Mouse (Mus musculus): ENCODE data around the gene Rhbdf2. TPM values are rescaled to one million over a fixed set of nuclear protein-coding genes. Genes with fewer than 3 reads are reported as not detected.

The Rhbdf2 gene
- polyA plus RNA-seq, 1 experiment from 2014 or later, result 3.9 TPM

Other genes starting within 250 kb of the Rhbdf2 start
- gene Rnf157, start 214.0 kb downstream of the Rhbdf2 start, polyA plus RNA-seq (2014; fragmentation: Nextera tagmentation; extraction: Ambion mirVana), result 20.8 and 23.2 TPM in 2 replicates
- 82.3 and 85.4 TPM in 2 replicates for gene Ubald2, start 192.9 kb downstream of the Rhbdf2 start, polyA plus RNA-seq (2014; fragmentation: Nextera tagmentation; extraction: Ambion mirVana)
- gene Qrich2, start 160.8 kb downstream of the Rhbdf2 start, polyA plus RNA-seq (2014; fragmentation: Nextera tagmentation; extraction: Ambion mirVana), result 0.20 and 0.37 TPM in 2 replicates
- gene Prpsap1, start 132.8 kb downstream of the Rhbdf2 start, polyA plus RNA-seq (2014; fragmentation: Nextera tagmentation; extraction: Ambion mirVana), result 183 and 193 TPM in 2 replicates
- 1.3 and 1.9 TPM in 2 replicates for gene Sphk1, start 96.1 kb downstream of the Rhbdf2 start, polyA plus RNA-seq (2014; fragmentation: Nextera tagmentation; extraction: Ambion mirVana)
- gene Ube2o, start 45.6 kb downstream of the Rhbdf2 start, polyA plus RNA-seq (2014; fragmentation: Nextera tagmentation; extraction: Ambion mirVana), result 19.4 and 24.1 TPM in 2 replicates
- 0.28 TPM in 1 of 2 replicates, not detected in the other for gene Aanat, start 40.6 kb downstream of the Rhbdf2 start, polyA plus RNA-seq (2014; fragmentation: Nextera tagmentation; extraction: Ambion mirVana)
- 0.95 and 0.97 TPM in 2 replicates for gene Prcd, start 26.5 kb upstream of the Rhbdf2 start, polyA plus RNA-seq (2014; fragmentation: Nextera tagmentation; extraction: Ambion mirVana)
- 2.3 and 2.8 TPM in 2 replicates for gene Cygb, start 27.3 kb upstream of the Rhbdf2 start, polyA plus RNA-seq (2014; fragmentation: Nextera tagmentation; extraction: Ambion mirVana)
- gene St6galnac1, start 148.5 kb upstream of the Rhbdf2 start, polyA plus RNA-seq (2014; fragmentation: Nextera tagmentation; extraction: Ambion mirVana), result not detected in 2 replicates
- gene Mxra7, start 201.0 kb upstream of the Rhbdf2 start, polyA plus RNA-seq (2014; fragmentation: Nextera tagmentation; extraction: Ambion mirVana), result 12.4 and 14.2 TPM in 2 replicates
- gene Mettl23, start 216.3 kb upstream of the Rhbdf2 start, polyA plus RNA-seq (2014; fragmentation: Nextera tagmentation; extraction: Ambion mirVana), result 61.3 and 68.0 TPM in 2 replicates
- gene Jmjd6, start 216.4 kb upstream of the Rhbdf2 start, polyA plus RNA-seq (2014; fragmentation: Nextera tagmentation; extraction: Ambion mirVana), result 81.4 and 81.8 TPM in 2 replicates
- 28.0 and 31.5 TPM in 2 replicates for gene Mfsd11, start 225.4 kb upstream of the Rhbdf2 start, polyA plus RNA-seq (2014; fragmentation: Nextera tagmentation; extraction: Ambion mirVana)
- 1,044 and 1,058 TPM in 2 replicates for gene Srsf2, start 226.1 kb upstream of the Rhbdf2 start, polyA plus RNA-seq (2014; fragmentation: Nextera tagmentation; extraction: Ambion mirVana)

Data from limb, embryonic 11.5 days (tissue).